Mouse (Mus musculus) limb, embryonic 10.5 days (tissue): ENCODE measurements around the gene Fam208b. TPM values are rescaled to one million over a fixed set of nuclear protein-coding genes. Genes with fewer than 3 reads are reported as not detected.
"Not testable (repeated sequence)": the region's sequence is repeated elsewhere in the genome, so short reads cannot be mapped to it uniquely, and the experiment has no call there.

ENCODE experiments used
- DNase-seq: peaks from one replicate; pipeline ENCODE4 v3.0.0-alpha.2; 2017; ENCODE audit warnings: low spot score
- H3K27ac ChIP-seq: fragments of 300-500 bp; sonication (generic); 2 replicates; pipeline ENCODE4 v1.5.1; 2016; ENCODE audit warnings: mild to moderate bottlenecking
- H3K27me3 ChIP-seq: fragments of 300-500 bp; sonication (generic); 2 replicates; pipeline ENCODE4 v1.6.1; 2016; ENCODE audit warnings: low read depth, mild to moderate bottlenecking; ENCODE audit not compliant: poor library complexity, severe bottlenecking
- H3K36me3 ChIP-seq: fragments of 300-500 bp; sonication (generic); 2 replicates; pipeline ENCODE4 v1.6.1; 2016; ENCODE audit warnings: mild to moderate bottlenecking, moderate library complexity
- H3K4me1 ChIP-seq: fragments of 300-500 bp; sonication (generic); 2 replicates; pipeline ENCODE4 v1.6.1; 2016
- H3K4me3 ChIP-seq: fragments of 300-500 bp; sonication (generic); 2 replicates; pipeline ENCODE4 v1.5.1; 2016; ENCODE audit warnings: mild to moderate bottlenecking, moderate library complexity
- H3K9me3 ChIP-seq: fragments of 300-500 bp; sonication (generic); replicated peaks from 2 replicates; pipeline ENCODE4 v1.6.1; 2016; ENCODE audit warnings: mild to moderate bottlenecking
- WGBS: fragments of 180-500 bp; shearing (Covaris S2); methylation state at CpG from one replicate; pipeline ENCODE4 v1.1.7; 2016; 5-methylcytosine and 5-hydroxymethylcytosine counted together
- polyA plus RNA-seq: library from polyadenylated mRNA; unstranded; fragments of >200 nt; fragmentation: Nextera tagmentation; extraction: Ambion mirVana; gene quantifications from 2 replicates; pipeline ENCODE4 v1.2.1, GENCODE M21; 2016

Gene Fam208b
- polyA plus RNA-seq, 1 experiment from 2014 or later, result 25.8 TPM

DNA sequence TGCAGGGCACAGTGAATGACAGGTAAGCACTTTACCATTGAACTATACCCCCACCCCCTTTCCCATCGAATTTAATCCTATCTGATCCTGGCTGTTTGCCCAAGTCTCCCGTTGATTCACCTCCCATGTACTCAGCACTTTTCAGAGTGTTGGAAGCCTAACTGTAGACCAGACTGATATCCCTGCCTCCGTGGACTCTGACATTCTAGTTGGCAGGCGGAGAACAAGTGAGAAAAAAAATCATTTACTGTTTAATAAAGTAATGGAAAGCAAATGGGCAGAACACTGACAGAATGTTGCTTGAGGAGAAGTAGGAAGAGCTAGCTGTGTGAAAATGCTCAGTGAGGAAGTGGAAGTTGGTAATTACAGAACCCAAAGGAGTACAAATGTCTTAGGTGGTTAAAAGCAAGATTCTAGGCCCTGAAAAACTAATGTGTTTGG, 85.3 kb downstream of the Fam208b start:
- no peaks in the 10 kb centered on the region for H3K4me1 ChIP-seq
- no peaks in the 10 kb centered on the region for H3K9me3 ChIP-seq
- 78% methylated on average over 4 of the region's 4 CpGs for WGBS

DNA sequence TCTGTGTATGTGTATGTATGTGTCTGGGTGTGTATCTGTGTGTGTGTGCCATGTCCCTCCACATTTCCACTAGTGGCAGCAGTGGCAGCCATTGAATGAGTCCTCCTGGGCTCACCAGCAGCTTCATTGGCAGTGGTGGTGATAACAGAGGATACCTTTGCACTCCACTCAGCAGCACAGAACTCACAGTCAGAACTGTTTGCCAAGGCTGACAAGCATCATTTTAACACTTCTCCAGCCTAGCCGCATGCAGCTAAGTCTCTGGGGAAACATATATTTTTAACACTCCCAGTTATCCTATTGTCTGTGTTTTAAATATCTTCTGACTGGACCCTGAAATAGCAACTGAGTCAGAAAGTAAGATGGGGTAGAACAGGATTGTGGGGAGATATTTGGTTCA, 87.0 kb downstream of the Fam208b start:
- WGBS, result 97% methylated on average over 1 of the region's 1 CpGs
- H3K36me3 ChIP-seq, result no peaks in the 10 kb centered on the region
- H3K4me1 ChIP-seq, result no peaks in the 10 kb centered on the region
- no peak for DNase-seq
- no peak overlapping the region for H3K27ac ChIP-seq
- H3K9me3 ChIP-seq, result no peaks in the 10 kb centered on the region
- no peak overlapping the region for H3K4me3 ChIP-seq
- H3K27me3 ChIP-seq, result no peaks in the 10 kb centered on the region

More for the DNA sequence above, 85.3 kb downstream of the Fam208b start:
- Histone ChIP-seq H3K27me3 (no peaks in the 10 kb centered on the region), H3K36me3 (no peaks in the 10 kb centered on the region), H3K4me3 (no peak overlapping the region), H3K27ac (no peak overlapping the region)
- DNase-seq, result no peak

DNA sequence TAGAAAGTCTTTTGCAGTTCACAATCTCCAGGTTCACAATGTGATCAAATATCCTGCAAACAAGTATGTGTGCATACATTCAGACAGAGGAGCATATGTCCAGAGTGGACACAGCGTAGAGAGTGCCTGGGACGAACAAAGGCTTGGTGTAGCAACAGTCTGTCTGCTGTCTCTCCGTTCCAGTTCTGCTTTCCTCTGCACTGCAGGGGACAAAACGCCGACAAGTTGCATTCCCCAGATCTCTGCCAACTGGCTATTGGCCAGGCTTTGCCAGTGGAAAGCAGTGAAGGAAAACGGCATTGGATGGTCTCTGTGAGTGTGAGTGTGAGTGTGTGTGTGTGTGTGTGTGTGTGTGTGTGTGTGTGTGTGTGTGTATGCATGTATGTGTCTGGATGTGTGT, 87.4 kb downstream of the Fam208b start:
- WGBS, result 84% methylated on average over 6 of the region's 6 CpGs
- DNase-seq, result no peak
- H3K36me3 ChIP-seq, result no peaks in the 10 kb centered on the region
- H3K4me3 ChIP-seq, result no peak overlapping the region
- H3K27me3 ChIP-seq, result no peaks in the 10 kb centered on the region
- H3K4me1 ChIP-seq, result no peaks in the 10 kb centered on the region
- H3K9me3 ChIP-seq, result no peaks in the 10 kb centered on the region
- H3K27ac ChIP-seq, result no peak overlapping the region

DNA sequence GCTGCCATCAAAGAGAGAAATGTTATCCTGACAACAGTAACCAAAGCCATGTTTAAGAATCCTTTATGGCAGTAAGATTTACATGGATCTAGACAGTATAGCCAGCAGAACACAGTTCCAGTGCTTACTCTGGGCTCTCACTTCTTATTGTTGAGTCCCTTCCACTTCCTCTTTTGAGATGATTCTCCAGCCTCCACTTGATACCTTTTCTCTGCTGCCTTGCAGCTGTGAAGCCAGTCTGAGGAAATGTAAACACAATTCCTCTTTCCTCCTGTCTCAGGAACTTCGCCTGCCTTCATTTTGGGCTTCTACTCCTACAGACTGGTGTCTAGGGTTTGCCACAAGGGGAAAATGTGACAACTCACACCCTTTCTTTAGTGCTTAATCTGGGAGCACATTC, 90.9 kb downstream of the Fam208b start:
- H3K4me1 ChIP-seq, DNase-seq, H3K36me3 ChIP-seq, H3K4me3 ChIP-seq, H3K27ac ChIP-seq, H3K9me3 ChIP-seq, H3K27me3 ChIP-seq: not testable (repeated sequence)
- WGBS, result 43% methylated on average over 1 of the region's 1 CpGs

DNA sequence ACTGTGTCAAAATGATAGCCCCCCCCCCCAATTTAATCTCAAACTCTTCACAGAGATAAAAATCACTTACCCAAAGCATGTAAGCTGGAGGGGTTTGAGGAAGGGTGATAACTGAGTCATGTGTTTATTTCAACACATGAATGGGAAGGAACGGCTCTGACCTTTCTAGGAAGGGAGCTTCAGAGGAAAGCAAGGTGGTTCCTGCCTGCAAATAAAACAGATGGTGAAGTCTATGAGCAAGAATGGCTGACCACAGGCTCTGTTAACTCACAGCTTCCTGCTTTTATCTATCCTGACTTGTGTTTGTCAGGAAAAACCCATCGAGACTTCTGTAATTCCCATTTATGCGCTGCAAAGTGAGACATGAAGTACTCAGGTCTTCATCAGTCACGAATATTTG, 91.6 kb downstream of the Fam208b start:
- H3K27ac ChIP-seq, DNase-seq, H3K4me1 ChIP-seq, H3K9me3 ChIP-seq, H3K4me3 ChIP-seq, H3K36me3 ChIP-seq, H3K27me3 ChIP-seq: not testable (repeated sequence)
- 78% methylated on average over 4 of the region's 4 CpGs for WGBS

Other genes starting within 250 kb of the Fam208b start
- 428 and 453 TPM in 2 replicates for gene Gdi2, start 73.0 kb downstream of the Fam208b start, polyA plus RNA-seq
- 14.9 and 16.1 TPM in 2 replicates for gene Asb13, start 22.9 kb upstream of the Fam208b start, polyA plus RNA-seq
- not detected in 2 replicates for gene Calml3, start 193.2 kb upstream of the Fam208b start, polyA plus RNA-seq
- gene Calm4, start 226.6 kb upstream of the Fam208b start, polyA plus RNA-seq, result not detected in 2 replicates
- gene Calm5, start 243.1 kb upstream of the Fam208b start, polyA plus RNA-seq, result not detected in 2 replicates